Mouse (Mus musculus): ENCODE data around the gene Myo16.

The Myo16 gene

GRCm38 (mm10) chr8:10303992-10304391 is 150.3 kb downstream of the Myo16 start:
- DNase-seq (ENCODE audit: low spot score), result no peak

- no peak for DNase-seq (ENCODE audit: low spot score)
Measured at GRCm38 (mm10) chr8:10304721-10305120, 151.0 kb downstream of the Myo16 start.

- DNase-seq (ENCODE audit: low spot score), result no peak
Measured at GRCm38 (mm10) chr8:10307345-10307744, 153.6 kb downstream of the Myo16 start.

GRCm38 (mm10) chr8:10307770-10308476 is 154.2 kb downstream of the Myo16 start:
- no peak for DNase-seq (ENCODE audit: low spot score)

- DNase-seq (ENCODE audit: low spot score), result no peak
Measured at GRCm38 (mm10) chr8:10310470-10310869, 156.8 kb downstream of the Myo16 start.

GRCm38 (mm10) chr8:10312316-10312715 is 158.6 kb downstream of the Myo16 start:
- DNase-seq (ENCODE audit: low spot score), result no peak

- DNase-seq (ENCODE audit: low spot score), result no peak
Measured at GRCm38 (mm10) chr8:10316201-10316600, 162.5 kb downstream of the Myo16 start.

GRCm38 (mm10) chr8:10318103-10318502 is 164.4 kb downstream of the Myo16 start:
- no peak for DNase-seq (ENCODE audit: low spot score)

GRCm38 (mm10) chr8:10350451-10350850 is 196.7 kb downstream of the Myo16 start:
- DNase-seq (ENCODE audit: low spot score), result no peak

GRCm38 (mm10) chr8:10358711-10359110 is 205.0 kb downstream of the Myo16 start:
- no peak for DNase-seq (ENCODE audit: low spot score)

GRCm38 (mm10) chr8:10362949-10363348 is 209.2 kb downstream of the Myo16 start:
- no peak for DNase-seq (ENCODE audit: low spot score)

GRCm38 (mm10) chr8:10363654-10364406 is 210.1 kb downstream of the Myo16 start:
- DNase-seq (ENCODE audit: low spot score), result no peak

GRCm38 (mm10) chr8:10366141-10366540 is 212.4 kb downstream of the Myo16 start:
- DNase-seq (ENCODE audit: low spot score), result no peak

GRCm38 (mm10) chr8:10372571-10372970 is 218.9 kb downstream of the Myo16 start:
- no peak for DNase-seq (ENCODE audit: low spot score)

GRCm38 (mm10) chr8:10387143-10387542 is 233.4 kb downstream of the Myo16 start:
- DNase-seq (ENCODE audit: low spot score), result no peak

- no peak for DNase-seq (ENCODE audit: low spot score)
Measured at GRCm38 (mm10) chr8:10391096-10391683, 237.5 kb downstream of the Myo16 start.

- DNase-seq (ENCODE audit: low spot score), result no peak
Measured at GRCm38 (mm10) chr8:10391913-10392312, 238.2 kb downstream of the Myo16 start.

- DNase-seq (ENCODE audit: low spot score), result no peak
Measured at GRCm38 (mm10) chr8:10394506-10394905, 240.8 kb downstream of the Myo16 start.

- DNase-seq (ENCODE audit: low spot score), result no peak
Measured at GRCm38 (mm10) chr8:10395146-10395545, 241.4 kb downstream of the Myo16 start.

GRCm38 (mm10) chr8:10402606-10403005 is 248.9 kb downstream of the Myo16 start:
- DNase-seq (ENCODE audit: low spot score), result no peak

GRCm38 (mm10) chr8:10405469-10405868 is 251.8 kb downstream of the Myo16 start:
- DNase-seq (ENCODE audit: low spot score), result no peak

- no peak for DNase-seq (ENCODE audit: low spot score)
Measured at GRCm38 (mm10) chr8:10409043-10409442, 255.3 kb downstream of the Myo16 start.

- no peak for DNase-seq (ENCODE audit: low spot score)
Measured at GRCm38 (mm10) chr8:10411511-10411910, 257.8 kb downstream of the Myo16 start.
